Mouse (Mus musculus) heart, postnatal 14 days (tissue): ENCODE measurements at regions not wholly inside any gene's neighbourhood (a gene's known extent, or its start where the extent isn't known, plus 50 kb on each side); places are given as distances from the start of the nearest gene placed in this dataset.

Source experiments
- DNase-seq, 2 experiments: peaks; one replicate each; pipeline ENCODE4 v3.0.0; 2021 to 2022
- intact Hi-C: fragments of 180-260 bp; cut with DNase I; formaldehyde crosslinking; loops from one replicate; pipeline ENCODE4 v1.15.1; 2025

DNA sequence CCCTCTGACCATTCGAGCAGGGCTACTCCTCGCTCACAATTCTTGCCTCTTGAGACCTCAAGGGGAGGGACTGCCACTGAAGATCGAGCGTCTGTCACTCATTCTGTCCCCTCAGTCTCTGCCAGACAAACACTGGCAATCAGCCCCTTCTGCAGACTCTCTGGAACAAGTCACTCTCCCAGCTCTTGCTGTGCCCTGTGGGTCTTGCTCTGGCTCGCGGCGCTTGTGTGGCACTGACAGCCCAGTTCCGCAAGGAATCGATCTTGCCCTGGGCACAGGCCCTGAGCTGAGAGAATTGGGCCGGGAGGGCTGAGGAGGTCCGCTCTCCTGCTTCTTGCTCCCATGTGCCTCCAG lies 61.0 kb upstream of the Sulf2 start:
- no peak for DNase-seq
- intact Hi-C loops = no loop called here

DNA sequence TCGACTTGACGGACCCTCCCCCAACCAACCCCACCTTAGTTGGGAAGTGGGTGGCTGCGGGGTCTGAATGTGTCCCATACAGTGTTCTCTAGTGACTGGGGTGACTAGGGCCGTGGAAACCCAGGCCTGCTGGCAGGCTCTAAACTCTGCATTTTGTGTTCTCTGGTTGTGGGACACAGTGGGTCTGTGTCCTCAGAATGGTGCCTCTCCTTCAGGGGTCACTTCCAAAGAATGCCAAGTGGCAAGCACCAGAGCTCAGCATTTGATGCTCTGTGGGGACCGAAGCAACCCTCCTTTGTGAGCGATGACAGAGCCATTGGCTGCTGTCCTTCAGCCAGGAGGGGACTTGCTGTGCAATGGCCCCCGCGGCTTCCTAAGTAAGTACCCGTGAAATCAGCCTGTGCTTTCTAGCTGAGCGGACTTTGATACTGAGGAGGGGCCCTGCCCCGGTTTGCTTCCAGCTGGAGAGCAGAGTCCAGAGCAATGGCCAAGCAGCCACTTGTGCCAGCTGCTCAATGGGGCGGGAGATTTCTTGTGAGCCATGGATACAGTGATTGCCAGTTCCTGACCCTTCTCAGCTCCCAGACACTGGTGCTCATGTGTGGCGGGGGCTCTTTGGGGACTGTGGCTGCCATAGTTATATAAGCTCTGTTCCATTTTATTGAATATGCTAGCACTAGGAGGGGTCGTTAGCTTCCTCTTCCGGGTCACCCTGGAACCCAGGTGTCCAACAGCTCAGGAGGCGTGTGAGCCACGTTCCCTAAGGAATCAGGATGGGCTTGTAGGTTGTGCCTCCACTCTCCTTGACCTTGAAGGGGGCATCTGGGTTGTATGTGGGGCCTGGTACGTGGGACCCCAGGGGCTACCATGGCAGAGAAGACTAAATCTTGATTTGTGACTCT lies 60.4 kb upstream of the Sulf2 start:
- no peak for DNase-seq
- intact Hi-C loops = no loop called here

DNA sequence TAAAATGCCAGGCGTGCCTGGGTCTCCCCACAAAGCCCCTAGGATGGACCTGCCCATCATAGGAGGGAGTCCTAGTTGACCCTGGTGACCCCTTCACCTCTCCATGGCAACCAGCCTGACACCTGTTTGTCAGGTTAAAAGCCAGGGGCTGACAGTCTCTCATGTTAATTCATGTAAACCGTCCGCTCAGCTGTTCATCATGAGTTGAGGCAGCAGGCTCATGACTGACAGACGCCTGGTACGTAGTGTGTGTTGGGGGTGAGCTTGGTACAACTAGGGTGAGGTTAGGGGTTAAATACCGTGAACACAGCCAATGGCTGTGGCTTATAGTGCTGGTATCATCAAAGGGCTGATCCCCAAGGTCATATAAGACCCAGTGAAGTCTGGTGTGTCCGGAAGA lies 59.7 kb upstream of the Sulf2 start:
- no peak for DNase-seq
- intact Hi-C loops = no loop called here

DNA sequence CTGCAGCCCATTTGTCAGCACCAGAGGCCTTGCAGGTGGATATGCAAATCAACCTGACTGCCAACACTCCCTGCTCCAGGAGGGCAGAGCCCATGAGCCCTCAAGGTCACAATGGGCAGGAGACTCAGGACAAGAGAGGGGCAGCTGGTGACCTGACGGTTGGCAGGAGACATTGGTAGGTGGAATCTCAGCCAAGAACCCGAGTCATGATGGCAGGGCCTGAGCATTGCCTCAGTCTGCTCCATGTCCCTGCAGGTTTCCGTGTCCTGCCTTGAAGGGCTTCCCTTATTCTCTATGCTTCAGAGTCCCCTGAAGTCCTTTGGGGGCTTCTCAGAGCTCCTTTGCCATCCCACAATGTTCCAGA lies 51.7 kb upstream of the Sulf2 start:
- intact Hi-C loops = no loop called here
- no peak for DNase-seq

DNA sequence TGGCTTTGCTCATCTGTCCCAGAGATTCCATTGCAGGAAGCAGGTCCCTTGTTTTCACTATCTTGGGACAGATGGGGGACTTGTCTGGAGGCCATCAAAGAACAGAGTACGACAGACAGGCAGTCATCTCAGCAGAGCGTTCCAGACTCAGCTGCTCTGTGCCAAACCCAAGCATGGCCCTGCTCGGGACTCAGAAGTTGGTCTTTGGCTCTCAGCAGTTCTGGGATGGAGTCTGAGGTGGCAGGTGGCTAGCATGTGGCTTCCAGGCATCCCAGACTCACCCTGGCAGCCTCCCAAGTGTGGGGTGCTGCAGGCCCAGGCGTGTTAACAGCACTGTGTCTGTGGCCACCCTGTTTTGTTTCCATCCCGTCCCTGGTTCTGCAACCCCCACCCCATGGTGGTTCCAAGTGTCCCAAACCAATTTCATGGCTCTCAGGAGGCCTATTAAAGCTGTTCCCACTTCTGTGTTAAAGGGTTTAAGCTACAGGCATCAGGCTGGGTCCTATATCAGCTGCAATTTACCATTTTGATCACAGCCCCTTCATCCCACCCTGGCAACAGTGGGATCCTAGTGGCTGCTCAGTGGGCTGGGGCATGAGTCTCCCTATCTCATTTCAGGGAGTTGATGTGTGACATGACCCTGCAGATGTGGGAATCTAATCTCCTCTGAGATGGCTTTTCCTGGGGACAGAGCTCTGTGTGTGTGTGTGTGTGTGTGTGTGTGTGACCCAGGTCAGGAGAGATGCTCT lies 51.1 kb upstream of the Sulf2 start:
- intact Hi-C loops = no loop called here
- no peak for DNase-seq
